Mouse (Mus musculus) monocyte, adult 5-6 weeks (primary cell): Measurements from ENCODE around the gene Mapkap1. TPM values are rescaled to one million over a fixed set of nuclear protein-coding genes. Genes with fewer than 3 reads are reported as not detected.

Source experiments
- ATAC-seq: fragments of 153-309, 156-312 bp; replicated peaks from 2 replicates; pipeline ENCODE4 v1.8.0; 2017; ENCODE audit warnings: mild to moderate bottlenecking; ENCODE audit not compliant: low TSS enrichment, insufficient number of reproducible peaks, severe bottlenecking, poor library complexity, low FRiP score
- total RNA-seq: library from RNA; stranded (forward); fragments of 200-1000, 200-491, 200-594 nt; gene quantifications from 3 replicates; pipeline ENCODE4 v1.2.3, GENCODE M21; 2017

The Mapkap1 gene
- total RNA-seq, 1 experiment from 2014 or later: 82.2 TPM

GRCm38 (mm10) chr2:34560146-34560545, 153.6 kb downstream of the Mapkap1 start:
- no peak for ATAC-seq

- no peak for ATAC-seq
Observed at GRCm38 (mm10) chr2:34563089-34563694, 156.6 kb downstream of the Mapkap1 start.

GRCm38 (mm10) chr2:34563865-34564264, 157.3 kb downstream of the Mapkap1 start:
- no peak for ATAC-seq

GRCm38 (mm10) chr2:34566146-34566545, 159.6 kb downstream of the Mapkap1 start:
- no peak for ATAC-seq

GRCm38 (mm10) chr2:34566601-34567000, 160.0 kb downstream of the Mapkap1 start:
- no peak for ATAC-seq

- no peak for ATAC-seq
Observed at GRCm38 (mm10) chr2:34569131-34569530, 162.6 kb downstream of the Mapkap1 start.

- no peak for ATAC-seq
Observed at GRCm38 (mm10) chr2:34570378-34570777, 163.8 kb downstream of the Mapkap1 start.

- no peak for ATAC-seq
Observed at GRCm38 (mm10) chr2:34571096-34571495, 164.5 kb downstream of the Mapkap1 start.

- no peak for ATAC-seq
Observed at GRCm38 (mm10) chr2:34573073-34573472, 166.5 kb downstream of the Mapkap1 start.

- ATAC-seq: no peak
Observed at GRCm38 (mm10) chr2:34588546-34588945, 182.0 kb downstream of the Mapkap1 start.

- ATAC-seq: no peak
Observed at GRCm38 (mm10) chr2:34591721-34592360, 185.3 kb downstream of the Mapkap1 start.

GRCm38 (mm10) chr2:34592361-34592960, 185.9 kb downstream of the Mapkap1 start:
- ATAC-seq: no peak

- ATAC-seq: no peak
Observed at GRCm38 (mm10) chr2:34594001-34594400, 187.4 kb downstream of the Mapkap1 start.

GRCm38 (mm10) chr2:34599606-34600255, 193.2 kb downstream of the Mapkap1 start:
- ATAC-seq: no peak

- ATAC-seq: no peak
Observed at GRCm38 (mm10) chr2:34600734-34601133, 194.2 kb downstream of the Mapkap1 start.

GRCm38 (mm10) chr2:34602111-34602541, 195.6 kb downstream of the Mapkap1 start:
- ATAC-seq: no peak

- ATAC-seq: no peak
Observed at GRCm38 (mm10) chr2:34602896-34603295, 196.3 kb downstream of the Mapkap1 start.

GRCm38 (mm10) chr2:34603653-34604214, 197.2 kb downstream of the Mapkap1 start:
- no peak for ATAC-seq

GRCm38 (mm10) chr2:34605040-34605439, 198.5 kb downstream of the Mapkap1 start:
- no peak for ATAC-seq
